Mouse (Mus musculus): ENCODE results near the gene Josd2.
A peak's percentile ranks its signal among the peaks of the same experiment; 100 is the strongest.

Gene Josd2

DNA sequence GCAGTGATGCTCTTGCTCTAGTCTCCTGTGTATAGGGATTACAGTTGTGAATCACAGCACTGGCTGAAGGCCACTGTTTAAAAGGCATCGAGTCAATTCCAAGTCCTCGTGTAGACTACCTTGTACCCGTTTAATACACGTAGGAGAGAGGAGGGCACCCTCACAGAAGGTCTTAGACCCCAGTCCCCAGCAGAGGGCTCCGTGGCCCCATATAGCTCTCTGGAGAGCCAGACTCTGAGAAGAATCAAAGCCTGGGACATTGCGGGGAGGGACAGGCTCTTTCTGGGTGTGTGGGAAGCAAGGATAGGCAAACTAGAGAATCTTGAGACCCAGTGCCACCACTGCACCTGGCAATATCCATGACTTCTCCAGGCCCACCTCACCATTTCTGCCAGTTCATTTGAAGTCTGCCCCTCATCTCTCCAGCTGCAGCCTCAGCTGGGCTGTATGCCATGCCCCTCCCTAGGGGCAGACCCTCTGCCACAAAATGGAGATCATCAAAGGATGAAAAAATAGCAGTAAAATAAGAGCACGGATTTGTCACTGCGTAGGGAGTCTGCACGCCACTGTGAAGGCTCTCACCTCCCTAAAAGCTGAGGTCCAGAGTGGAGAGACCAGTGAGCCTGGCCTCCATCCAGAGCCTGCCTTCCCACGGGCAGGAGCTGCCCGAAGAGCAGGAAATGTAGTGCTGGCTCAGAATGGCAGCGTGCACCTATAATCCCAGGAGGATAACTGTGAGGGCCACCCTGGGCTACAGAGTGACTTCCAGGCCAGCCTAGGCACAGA, 21.5 kb upstream of the Josd2 start:
- DNase-seq (ENCODE audit: low spot score in 2 of 2), result no peak

DNA sequence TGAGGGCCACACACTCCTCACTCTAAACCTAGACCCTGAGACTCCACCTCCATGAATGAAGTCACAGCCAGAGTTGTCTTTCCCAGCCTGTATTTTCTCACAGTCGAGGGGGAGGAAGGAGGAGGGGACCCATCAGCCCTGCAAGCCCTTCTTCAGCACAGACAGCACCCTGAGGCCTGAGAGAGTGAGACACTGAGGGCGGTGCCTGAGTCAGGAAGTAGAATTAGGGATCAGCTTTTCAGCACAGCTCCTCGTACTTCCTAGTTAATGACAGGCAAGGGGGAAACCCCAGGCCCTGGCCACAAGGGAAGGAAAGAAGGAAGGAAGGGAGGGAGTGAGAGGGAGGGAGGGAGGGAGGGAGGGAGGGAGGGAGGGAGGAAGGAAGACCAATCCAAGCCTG, 14.5 kb upstream of the Josd2 start:
- DNase-seq (ENCODE audit: low spot score in 2 of 2), result no peak

- no peak for DNase-seq (ENCODE audit: low spot score in 2 of 2)
These were observed 11.5 kb upstream of the Josd2 start for GRCm38 (mm10) chr7:44456302-44456701.

- DNase-seq (ENCODE audit: low spot score in 2 of 2), result no peak
These were observed 7.7 kb upstream of the Josd2 start for GRCm38 (mm10) chr7:44460067-44460466.

DNA sequence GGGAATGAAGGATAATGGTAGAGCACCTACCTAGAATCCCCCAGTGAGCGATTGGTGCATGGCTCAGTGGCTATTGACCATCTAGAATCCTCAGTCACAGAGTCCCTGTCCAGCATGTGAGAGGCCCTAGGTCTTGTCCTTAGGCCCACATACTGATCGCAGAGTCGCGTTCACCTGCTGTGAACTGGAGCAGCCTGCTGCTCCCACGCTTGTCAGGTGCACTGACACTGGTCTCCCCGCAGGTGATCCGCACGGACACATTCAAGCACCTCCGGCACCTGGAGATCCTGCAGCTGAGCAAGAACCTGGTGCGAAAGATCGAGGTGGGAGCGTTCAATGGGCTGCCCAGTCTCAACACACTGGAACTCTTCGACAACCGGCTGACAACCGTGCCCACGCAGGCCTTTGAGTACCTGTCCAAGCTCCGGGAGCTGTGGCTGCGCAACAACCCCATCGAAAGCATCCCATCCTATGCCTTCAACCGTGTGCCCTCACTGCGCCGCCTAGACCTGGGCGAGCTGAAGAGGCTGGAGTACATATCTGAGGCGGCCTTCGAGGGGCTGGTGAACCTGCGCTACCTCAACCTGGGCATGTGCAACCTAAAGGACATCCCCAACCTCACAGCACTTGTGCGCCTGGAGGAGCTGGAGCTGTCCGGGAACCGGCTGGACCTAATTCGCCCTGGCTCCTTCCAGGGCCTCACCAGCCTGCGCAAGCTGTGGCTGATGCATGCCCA, 6.8 kb upstream of the Josd2 start:
- no peak for DNase-seq (ENCODE audit: low spot score in 2 of 2)

GRCm38 (mm10) chr7:44461503-44462217, 6.1 kb upstream of the Josd2 start:
- no peak for DNase-seq (ENCODE audit: low spot score in 2 of 2)

DNA sequence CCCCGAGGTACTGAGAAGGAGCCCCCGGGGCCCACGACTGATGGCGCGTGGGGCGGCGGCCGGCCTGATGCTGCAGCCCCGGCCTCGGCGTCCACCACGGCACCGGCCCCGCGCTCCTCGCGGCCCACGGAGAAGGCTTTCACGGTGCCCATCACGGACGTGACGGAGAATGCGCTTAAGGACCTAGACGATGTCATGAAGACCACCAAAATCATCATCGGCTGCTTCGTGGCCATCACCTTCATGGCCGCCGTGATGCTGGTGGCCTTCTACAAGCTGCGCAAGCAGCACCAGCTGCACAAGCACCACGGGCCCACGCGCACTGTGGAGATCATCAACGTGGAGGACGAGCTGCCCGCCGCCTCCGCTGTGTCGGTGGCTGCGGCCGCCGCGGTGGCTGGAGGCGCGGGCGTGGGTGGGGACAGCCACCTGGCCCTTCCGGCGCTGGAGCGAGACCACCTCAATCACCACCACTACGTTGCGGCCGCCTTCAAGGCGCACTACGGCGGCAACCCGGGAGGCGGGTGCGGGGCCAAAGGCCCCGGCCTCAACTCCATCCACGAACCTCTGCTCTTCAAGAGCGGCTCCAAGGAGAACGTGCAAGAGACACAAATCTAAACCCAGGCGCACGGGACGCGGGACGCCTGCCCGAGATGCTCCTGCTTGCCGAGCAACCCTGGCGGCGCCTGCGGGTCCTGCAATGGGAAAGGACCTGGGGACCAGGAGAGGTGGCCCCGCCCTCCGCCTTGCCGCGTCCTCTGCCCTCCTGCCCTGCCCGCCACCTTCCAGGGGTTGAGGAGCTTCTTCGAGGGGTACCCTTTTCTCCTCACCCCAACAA, 5.3 kb upstream of the Josd2 start:
- no peak for DNase-seq (ENCODE audit: low spot score in 2 of 2)

DNA sequence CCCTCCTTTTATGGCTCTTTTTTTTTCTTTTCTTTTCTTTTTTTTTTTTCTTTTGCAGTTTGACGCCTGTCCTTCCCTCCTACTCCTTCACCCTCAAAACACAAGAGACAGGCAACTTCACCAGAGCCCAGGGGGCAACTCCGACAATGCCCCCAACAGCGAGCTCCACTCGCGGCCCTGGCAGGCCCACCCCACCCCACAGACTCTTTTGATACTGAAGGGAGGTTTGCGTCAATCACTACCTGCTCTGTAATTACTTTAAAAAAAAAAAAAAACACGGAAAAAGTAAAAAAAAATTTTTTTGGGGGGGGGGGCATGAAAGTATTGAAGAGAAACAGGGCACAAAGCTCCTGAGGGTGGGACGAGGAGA, 4.7 kb upstream of the Josd2 start:
- no peak for DNase-seq (ENCODE audit: low spot score in 2 of 2)

- no peak for DNase-seq (ENCODE audit: low spot score in 2 of 2)
These were observed 4.1 kb upstream of the Josd2 start for GRCm38 (mm10) chr7:44463556-44464225.

DNA sequence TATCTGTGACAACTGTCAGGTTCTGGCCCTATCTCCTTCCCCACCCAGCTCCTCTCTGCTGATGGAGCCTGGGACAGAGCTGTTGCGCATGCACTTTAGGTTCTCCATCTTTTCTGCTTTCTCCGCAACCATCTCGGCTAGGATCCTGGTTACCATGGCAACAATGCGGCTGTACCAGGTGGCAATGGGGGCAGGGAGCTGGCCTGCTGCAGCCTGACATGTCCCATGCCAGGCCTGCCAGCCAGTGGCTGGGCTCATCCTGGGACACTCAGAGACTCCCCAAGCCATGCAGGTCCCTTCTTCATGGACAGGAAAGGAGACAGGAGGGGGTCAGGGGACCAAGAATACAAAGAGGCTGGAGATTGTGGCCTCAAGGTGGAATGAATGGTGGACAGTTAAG, 3.3 kb upstream of the Josd2 start:
- peak; percentile 86 to 90 for DNase-seq (ENCODE audit: low spot score in 2 of 2)

DNA sequence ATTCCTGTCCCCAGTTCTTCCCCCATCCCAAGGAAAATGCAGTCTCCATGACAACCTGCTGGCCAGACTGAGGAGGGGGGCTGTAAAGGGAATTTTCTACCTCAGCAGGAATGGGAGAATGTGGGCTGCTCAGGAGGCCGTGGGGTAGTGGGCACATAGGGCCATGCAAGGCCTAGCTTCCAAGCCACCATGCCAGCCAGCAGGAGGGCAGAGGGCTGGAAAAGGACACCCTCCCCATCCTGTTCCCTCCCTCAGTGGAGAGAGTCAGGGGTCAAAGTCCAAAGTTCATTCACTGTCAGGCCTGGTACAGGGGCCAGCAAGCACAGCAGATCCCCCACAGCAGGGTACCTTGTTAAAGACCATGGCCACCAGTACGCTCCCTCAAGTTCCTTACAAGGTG, 2.7 kb upstream of the Josd2 start, which contains the start of gene Aspdh:
TSS of gene Aspdh (plus strand) at position 281 of the 400 bp plus-strand sequence.
- DNase-seq (ENCODE audit: low spot score in 2 of 2), result no peak

- DNase-seq (ENCODE audit: low spot score in 2 of 2), result no peak
These were observed 1.5 kb upstream of the Josd2 start for GRCm38 (mm10) chr7:44466006-44466887.

- no peak for DNase-seq (ENCODE audit: low spot score in 2 of 2)
These were observed 880 bp upstream of the Josd2 start for GRCm38 (mm10) chr7:44466888-44467311.

DNA sequence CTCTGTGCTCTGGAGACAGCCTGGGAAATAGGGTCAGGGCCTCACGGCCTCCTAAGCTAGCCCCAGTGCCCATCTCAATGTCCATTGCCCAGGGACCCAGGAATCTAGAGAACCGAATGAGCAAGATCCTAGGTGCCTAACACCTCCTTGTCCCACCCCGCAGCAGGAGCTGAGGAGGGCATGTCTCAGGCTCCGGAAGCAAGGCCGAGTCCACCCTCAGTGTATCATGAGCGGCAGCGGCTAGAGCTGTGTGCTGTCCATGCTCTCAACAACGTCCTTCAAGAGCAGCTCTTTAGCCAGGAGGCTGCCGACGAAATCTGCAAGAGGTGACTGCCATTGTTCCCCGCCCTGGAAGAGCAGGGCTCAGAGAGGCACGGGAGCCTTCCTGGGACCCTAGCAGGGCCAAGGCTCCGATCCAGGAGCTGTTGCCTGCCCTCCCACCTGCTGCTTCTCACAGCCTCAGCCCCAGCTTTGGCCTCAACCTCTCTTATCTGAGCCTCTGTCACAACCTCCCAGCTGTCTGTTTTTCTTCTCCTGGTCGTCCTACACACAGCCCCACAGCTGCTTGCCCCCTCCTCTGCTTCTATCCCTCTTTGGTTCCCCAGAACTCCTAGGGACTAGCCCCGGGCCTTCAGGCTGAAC, 985 bp downstream of the Josd2 start:
- DNase-seq (ENCODE audit: low spot score in 2 of 2), result no peak

- DNase-seq (ENCODE audit: low spot score in 2 of 2), result no peak
These were observed 2.2 kb downstream of the Josd2 start for GRCm38 (mm10) chr7:44469677-44470675.

DNA sequence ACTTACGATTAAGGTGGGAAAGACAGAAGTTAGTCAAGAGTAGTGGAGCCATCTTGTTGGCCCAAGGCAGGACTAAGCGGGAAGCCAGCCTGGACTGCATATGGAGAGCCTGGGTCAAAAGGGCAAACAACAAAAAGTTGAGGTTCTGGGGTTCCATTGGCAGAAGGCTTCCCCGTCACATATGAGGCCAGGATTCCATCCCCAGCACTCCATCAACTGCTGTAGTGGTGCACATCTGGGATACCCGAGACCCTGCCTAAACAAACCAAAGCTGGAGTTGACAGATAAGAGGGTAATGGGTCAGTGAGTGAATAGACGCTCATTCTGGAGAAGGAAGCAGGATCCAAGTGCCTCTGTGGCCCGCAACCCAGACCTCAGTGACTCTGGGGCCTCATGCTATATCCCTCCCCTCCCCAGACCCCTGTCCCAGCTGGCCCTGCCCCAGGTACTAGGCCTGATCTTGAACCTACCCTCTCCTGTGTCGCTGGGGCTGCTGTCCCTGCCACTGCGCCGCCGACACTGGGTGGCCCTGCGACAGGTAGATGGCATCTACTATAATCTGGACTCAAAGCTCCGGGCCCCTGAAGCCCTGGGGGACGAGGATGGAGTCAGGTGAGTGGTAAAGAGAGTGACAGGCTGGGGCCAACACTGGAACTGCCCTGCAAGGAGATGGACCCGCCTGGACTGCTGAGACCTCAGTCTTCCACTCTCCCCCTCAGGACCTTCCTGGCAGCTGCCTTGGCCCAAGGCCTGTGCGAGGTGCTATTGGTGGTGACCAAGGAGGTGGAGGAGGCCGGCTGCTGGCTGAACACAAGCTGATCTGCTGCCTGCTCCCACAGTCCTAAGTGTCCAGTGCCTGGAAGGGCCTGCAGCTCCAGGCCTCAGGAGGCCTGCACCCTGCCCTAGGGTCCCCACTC, 3.2 kb downstream of the Josd2 start:
- DNase-seq (ENCODE audit: low spot score in 2 of 2), result no peak

DNA sequence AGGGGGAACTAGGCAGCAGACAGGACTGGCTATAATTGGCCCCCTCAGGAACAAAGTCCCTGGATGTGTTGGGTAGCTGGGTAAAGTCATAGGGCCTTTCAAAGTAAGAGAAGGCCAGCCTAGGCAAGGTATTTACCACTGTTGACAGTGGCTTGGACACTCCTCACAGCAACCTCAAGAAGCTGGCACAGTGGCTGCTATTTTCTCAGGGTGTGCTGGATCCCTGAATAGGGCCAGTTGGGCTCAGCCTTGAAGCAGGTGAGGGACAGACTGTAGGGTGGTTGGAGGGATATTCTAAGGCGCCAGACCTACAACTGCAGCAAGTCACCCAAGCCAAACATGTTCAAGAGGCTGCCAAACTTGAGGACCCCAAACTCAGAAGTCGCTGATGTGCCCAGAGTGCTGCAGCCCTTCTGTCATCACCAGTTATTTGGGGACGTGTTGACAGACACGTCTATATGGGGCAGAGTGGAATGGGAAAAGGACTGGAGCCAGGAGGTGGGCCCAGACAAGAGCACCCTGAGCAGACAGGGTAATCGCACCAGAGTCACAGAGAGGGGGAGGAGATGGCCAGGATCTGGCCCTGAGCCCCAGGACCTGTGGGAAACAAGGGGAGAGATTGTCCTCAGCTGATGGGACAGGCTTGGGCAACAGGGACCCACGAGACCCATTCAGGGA, 4.2 kb downstream of the Josd2 start:
- DNase-seq (ENCODE audit: low spot score in 2 of 2), result no peak
